Mouse (Mus musculus): Measurements from ENCODE around the gene Ptpra. TPM values are rescaled to one million over a fixed set of nuclear protein-coding genes. Genes with fewer than 3 reads are reported as not detected.
"Not testable (repeated sequence)": the region's sequence is repeated elsewhere in the genome, so short reads cannot be mapped to it uniquely, and the experiment has no call there.

Gene Ptpra
- polyA plus RNA-seq, 1 experiment from 2014 or later, result 129 TPM

DNA sequence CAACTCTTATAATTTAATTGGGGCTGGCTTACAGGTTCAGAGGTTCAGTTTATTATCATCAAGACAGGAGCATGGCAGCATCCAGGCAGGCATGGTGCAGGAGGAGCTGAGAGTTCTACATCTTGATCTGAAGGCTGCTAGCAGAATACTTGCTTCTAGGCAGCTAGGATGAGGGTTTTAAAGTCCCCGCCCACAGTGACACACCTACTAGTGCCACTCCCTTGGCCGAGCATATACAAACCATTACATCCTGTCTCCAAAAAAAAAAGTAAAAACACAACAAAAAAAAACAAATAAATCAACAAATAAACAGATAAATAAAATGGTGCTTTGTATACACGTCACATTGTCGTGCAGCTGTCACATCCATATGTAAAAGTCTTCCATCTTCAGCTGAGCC, 45.0 kb downstream of the Ptpra start:
- 81% methylated on average over 4 of the region's 4 CpGs for WGBS
- not testable (repeated sequence) for H3K27me3 ChIP-seq (replicated peaks); H3K4me2 ChIP-seq; H3K9me3 ChIP-seq (replicated peaks); H3K4me3 ChIP-seq (replicated peaks); H3K9ac ChIP-seq (replicated peaks); H3K36me3 ChIP-seq; ATAC-seq (ENCODE audit: low FRiP score)
- H3K27ac ChIP-seq (replicated peaks), result peak overlapping the region; percentile 63; the same call in 1 of the 2 replicates
- H3K4me1 ChIP-seq, result peaks cover 19% of the 10 kb centered on the region

DNA sequence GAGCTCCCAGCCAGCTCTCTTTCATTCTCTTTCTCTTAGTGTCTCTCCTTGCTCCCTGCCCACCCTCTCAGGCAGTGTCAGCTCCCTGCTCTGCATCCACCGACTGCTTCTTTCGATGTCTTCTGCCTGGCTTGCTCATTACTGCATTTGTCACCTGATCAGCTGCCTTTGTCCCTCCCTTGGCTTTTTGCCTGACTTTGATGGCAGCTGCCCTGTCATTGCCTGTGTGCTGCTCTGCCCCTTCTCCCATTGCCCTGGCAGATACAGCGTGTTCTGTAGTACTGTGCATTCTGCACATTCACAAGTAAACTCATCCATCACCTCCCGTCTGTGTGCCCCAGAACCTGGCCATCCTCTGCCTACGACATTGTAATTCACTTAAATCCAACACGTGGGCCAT, 46.0 kb downstream of the Ptpra start:
- H3K27me3 ChIP-seq (replicated peaks), result no peaks in the 10 kb centered on the region
- H3K27ac ChIP-seq (replicated peaks), result peak overlapping the region; percentile 63
- H3K9ac ChIP-seq (replicated peaks), result no peak overlapping the region
- ATAC-seq (ENCODE audit: low FRiP score), result peak; percentile 74
- no peak overlapping the region for H3K4me3 ChIP-seq (replicated peaks)
- H3K4me2 ChIP-seq, result no peak overlapping the region; the same call in 1 of the 2 replicates
- H3K9me3 ChIP-seq (replicated peaks), result no peaks in the 10 kb centered on the region
- no peaks in the 10 kb centered on the region for H3K36me3 ChIP-seq
- WGBS, result 15% methylated on average over 6 of the region's 6 CpGs
- peaks cover 15% of the 10 kb centered on the region for H3K4me1 ChIP-seq

DNA sequence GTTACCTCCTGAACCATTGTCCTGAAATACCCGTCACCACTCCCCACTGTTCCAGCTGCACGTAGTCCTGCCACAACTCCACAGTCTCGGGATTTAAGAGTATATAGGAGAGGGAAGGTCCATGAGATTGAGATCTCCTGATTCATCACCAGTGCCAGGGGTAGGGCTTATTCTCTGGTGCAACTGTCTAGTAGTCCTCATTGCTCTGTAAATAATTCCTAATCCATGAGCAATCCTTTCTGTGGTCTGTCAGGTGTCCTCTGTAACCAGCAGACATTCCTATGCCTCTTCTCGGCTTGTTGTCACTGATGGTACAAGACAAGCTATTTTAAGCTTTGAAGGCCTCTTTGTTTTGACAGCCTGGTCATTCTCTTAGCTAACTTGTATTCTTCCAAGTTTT, 46.9 kb downstream of the Ptpra start:
- Histone ChIP-seq H3K36me3 (no peaks in the 10 kb centered on the region), H3K4me2 (no peak overlapping the region), H3K9ac (replicated peaks) (no peak overlapping the region), H3K27ac (replicated peaks) (peak overlapping the region; percentile 63; the same call in 1 of the 2 replicates), H3K4me3 (replicated peaks) (no peak overlapping the region), H3K4me1 (peaks cover 12% of the 10 kb centered on the region), H3K9me3 (replicated peaks) (no peaks in the 10 kb centered on the region), H3K27me3 (replicated peaks) (no peaks in the 10 kb centered on the region)
- WGBS, result 46% methylated on average over 4 of the region's 4 CpGs
- ATAC-seq (ENCODE audit: low FRiP score), result no peak

DNA sequence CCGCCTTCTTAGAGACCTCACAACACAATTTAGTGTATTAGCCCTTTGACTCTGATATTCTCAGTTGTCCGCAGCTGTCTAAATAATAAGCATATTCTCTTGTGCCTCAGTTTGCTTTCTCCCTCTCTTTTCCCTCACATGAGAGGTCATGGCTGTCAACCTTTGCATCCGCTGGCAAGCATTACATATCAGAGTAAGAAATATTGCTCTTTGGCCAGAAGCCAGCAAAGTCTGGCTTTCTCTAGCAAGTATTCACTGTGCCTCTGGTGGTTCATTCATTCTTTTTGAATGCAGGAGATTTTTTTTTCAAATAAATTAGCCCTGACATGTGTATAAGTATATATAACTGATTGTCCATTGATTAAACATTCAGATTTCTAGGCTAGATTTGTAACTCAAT, 49.5 kb downstream of the Ptpra start:
- Histone ChIP-seq H3K9me3 (replicated peaks) (no peaks in the 10 kb centered on the region), H3K4me1 (peaks cover 12% of the 10 kb centered on the region), H3K36me3 (peaks cover 5% of the 10 kb centered on the region; the same call in 1 of the 2 replicates), H3K9ac (replicated peaks) (no peak overlapping the region), H3K4me3 (replicated peaks) (no peak overlapping the region), H3K27ac (replicated peaks) (no peak overlapping the region), H3K4me2 (no peak overlapping the region), H3K27me3 (replicated peaks) (no peaks in the 10 kb centered on the region)
- 67% methylated on average over 3 of the region's 3 CpGs for WGBS
- no peak for ATAC-seq (ENCODE audit: low FRiP score)

DNA sequence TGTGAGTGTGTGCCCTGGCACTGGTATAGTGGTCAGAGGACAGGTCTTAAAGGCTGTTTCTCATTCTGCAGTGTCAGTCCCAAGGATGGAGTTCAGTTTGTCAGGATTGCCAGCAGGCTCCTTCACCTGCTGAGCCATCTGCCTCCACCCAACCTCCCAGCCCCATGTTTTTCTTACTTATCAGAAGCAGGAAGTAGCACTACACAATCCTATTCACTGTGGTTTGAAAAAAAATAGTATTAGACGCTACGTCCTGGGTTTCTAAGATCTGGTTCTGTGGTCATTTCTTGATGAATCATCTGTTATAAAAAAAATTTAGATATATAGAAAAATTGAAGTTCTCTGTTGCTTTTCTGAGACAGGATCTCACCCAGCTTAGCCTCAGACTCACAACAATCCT, 51.5 kb downstream of the Ptpra start:
- Histone ChIP-seq H3K36me3 (peaks cover 11% of the 10 kb centered on the region), H3K27ac (replicated peaks) (no peak overlapping the region), H3K27me3 (replicated peaks) (no peaks in the 10 kb centered on the region), H3K9ac (replicated peaks) (no peak overlapping the region), H3K9me3 (replicated peaks) (no peaks in the 10 kb centered on the region), H3K4me2 (no peak overlapping the region), H3K4me1 (no peaks in the 10 kb centered on the region), H3K4me3 (replicated peaks) (no peak overlapping the region)
- 89% methylated on average over 2 of the region's 2 CpGs for WGBS
- ATAC-seq (ENCODE audit: low FRiP score), result no peak

GRCm38 (mm10) chr2:130511616-130512015, 61.5 kb downstream of the Ptpra start:
- H3K27ac ChIP-seq (replicated peaks); H3K27me3 ChIP-seq (replicated peaks); H3K4me3 ChIP-seq (replicated peaks); H3K4me2 ChIP-seq; H3K9ac ChIP-seq (replicated peaks); ATAC-seq (ENCODE audit: low FRiP score); H3K4me1 ChIP-seq; H3K9me3 ChIP-seq (replicated peaks): not testable (repeated sequence)
- over 99% methylated on average over 5 of the region's 5 CpGs for WGBS
- H3K36me3 ChIP-seq, result peaks cover 17% of the 10 kb centered on the region

GRCm38 (mm10) chr2:130513907-130514306, 63.8 kb downstream of the Ptpra start:
- Histone ChIP-seq H3K4me1 (no peaks in the 10 kb centered on the region), H3K4me3 (replicated peaks) (no peak overlapping the region), H3K9me3 (replicated peaks) (no peaks in the 10 kb centered on the region), H3K27me3 (replicated peaks) (no peaks in the 10 kb centered on the region), H3K36me3 (peaks cover 19% of the 10 kb centered on the region), H3K4me2 (no peak overlapping the region), H3K27ac (replicated peaks) (no peak overlapping the region), H3K9ac (replicated peaks) (no peak overlapping the region)
- ATAC-seq (ENCODE audit: low FRiP score), result no peak
- 97% methylated on average over 8 of the region's 8 CpGs for WGBS

DNA sequence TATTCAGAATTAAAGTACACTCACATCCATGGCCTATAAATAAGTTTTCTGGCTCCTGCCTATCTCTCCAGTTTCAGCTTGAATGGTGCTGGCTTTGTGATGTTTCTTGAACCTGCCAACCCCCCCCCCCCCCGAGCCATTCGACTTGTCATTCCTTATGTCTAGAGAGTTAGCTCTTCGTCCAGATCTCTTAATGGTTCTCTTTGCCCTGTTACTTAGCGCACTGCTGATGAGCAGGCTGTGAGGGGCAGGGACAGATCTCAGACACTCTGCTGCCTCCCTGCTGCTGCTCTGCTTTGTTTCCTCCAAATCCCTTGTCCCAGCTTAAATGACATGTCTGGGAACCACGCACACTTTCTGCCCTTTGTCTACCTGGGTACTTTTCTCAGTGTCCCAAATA, 65.7 kb downstream of the Ptpra start:
- 31% methylated on average over 5 of the region's 5 CpGs for WGBS
- no peaks in the 10 kb centered on the region for H3K4me1 ChIP-seq
- H3K9ac ChIP-seq (replicated peaks), result no peak overlapping the region
- ATAC-seq (ENCODE audit: low FRiP score), result no peak
- H3K4me3 ChIP-seq (replicated peaks), result no peak overlapping the region
- no peak overlapping the region for H3K4me2 ChIP-seq
- no peaks in the 10 kb centered on the region for H3K27me3 ChIP-seq (replicated peaks)
- H3K36me3 ChIP-seq, result peaks cover 29% of the 10 kb centered on the region
- no peaks in the 10 kb centered on the region for H3K9me3 ChIP-seq (replicated peaks)
- H3K27ac ChIP-seq (replicated peaks), result no peak overlapping the region

- no peak for ATAC-seq (ENCODE audit: low FRiP score)
- Histone ChIP-seq H3K27ac (replicated peaks) (no peak overlapping the region), H3K4me3 (replicated peaks) (no peak overlapping the region), H3K4me1 (no peaks in the 10 kb centered on the region), H3K9ac (replicated peaks) (no peak overlapping the region), H3K36me3 (peaks cover 67% of the 10 kb centered on the region), H3K27me3 (replicated peaks) (no peaks in the 10 kb centered on the region), H3K4me2 (no peak overlapping the region), H3K9me3 (replicated peaks) (no peaks in the 10 kb centered on the region)
- WGBS, result 98% methylated on average over 2 of the region's 2 CpGs
Measured at GRCm38 (mm10) chr2:130521927-130522326, 71.8 kb downstream of the Ptpra start.

DNA sequence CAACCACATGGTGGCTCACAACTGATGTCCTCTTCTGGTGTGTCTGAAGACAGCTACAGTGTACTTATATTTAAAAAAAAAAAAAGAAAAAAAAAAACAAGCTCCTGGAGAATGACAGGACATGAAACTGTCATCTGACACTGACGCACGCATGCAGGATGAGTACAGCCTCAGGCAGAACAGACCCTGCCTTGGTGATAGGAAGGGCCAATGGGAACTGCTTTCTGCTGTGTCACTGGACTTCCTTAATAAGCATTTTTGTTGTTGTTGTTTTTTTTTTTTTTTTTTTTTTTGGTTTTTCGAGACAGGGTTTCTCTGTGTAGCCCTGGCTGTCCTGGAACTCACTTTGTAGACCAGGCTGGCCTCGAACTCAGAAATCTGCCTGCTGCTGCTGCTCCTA, 75.4 kb downstream of the Ptpra start:
- not testable (repeated sequence) for ATAC-seq (ENCODE audit: low FRiP score); H3K4me1 ChIP-seq; H3K9me3 ChIP-seq (replicated peaks); H3K27ac ChIP-seq (replicated peaks); H3K9ac ChIP-seq (replicated peaks); H3K27me3 ChIP-seq (replicated peaks); H3K4me2 ChIP-seq; H3K4me3 ChIP-seq (replicated peaks)
- WGBS, result 84% methylated on average over 4 of the region's 4 CpGs
- peaks cover 52% of the 10 kb centered on the region for H3K36me3 ChIP-seq

- Histone ChIP-seq H3K36me3 (peaks cover 48% of the 10 kb centered on the region), H3K9ac (replicated peaks) (no peak overlapping the region), H3K4me2 (no peak overlapping the region), H3K4me3 (replicated peaks) (no peak overlapping the region), H3K4me1 (no peaks in the 10 kb centered on the region), H3K9me3 (replicated peaks) (no peaks in the 10 kb centered on the region), H3K27me3 (replicated peaks) (no peaks in the 10 kb centered on the region), H3K27ac (replicated peaks) (no peak overlapping the region)
- 84% methylated on average over 6 of the region's 6 CpGs for WGBS
- no peak for ATAC-seq (ENCODE audit: low FRiP score)
Measured at GRCm38 (mm10) chr2:130528457-130528856, 78.4 kb downstream of the Ptpra start.

DNA sequence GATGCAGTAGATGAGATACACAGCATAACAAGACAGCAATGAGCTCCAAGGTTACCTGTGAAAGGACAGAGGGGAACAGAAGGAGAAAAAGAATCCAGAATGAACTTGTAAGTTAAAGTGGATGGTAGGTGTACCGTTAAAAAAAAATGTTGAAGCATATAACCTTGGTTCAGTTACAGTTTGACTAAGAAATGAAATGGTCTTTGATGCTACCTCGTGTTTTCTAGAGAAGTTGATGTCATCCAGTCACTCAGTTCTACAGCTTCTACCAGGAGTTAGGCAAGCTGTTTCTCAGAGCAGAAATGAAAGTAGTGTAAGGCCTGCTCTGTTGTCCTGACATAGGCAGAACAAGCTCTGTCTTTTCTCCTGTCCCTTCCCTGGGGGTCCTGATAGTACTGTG, 79.2 kb downstream of the Ptpra start:
- no peak overlapping the region for H3K27ac ChIP-seq (replicated peaks)
- no peak for ATAC-seq (ENCODE audit: low FRiP score)
- no peak overlapping the region for H3K4me2 ChIP-seq
- H3K4me3 ChIP-seq (replicated peaks), result no peak overlapping the region
- WGBS, result 92% methylated on average over 2 of the region's 2 CpGs
- H3K9ac ChIP-seq (replicated peaks), result no peak overlapping the region
- no peaks in the 10 kb centered on the region for H3K27me3 ChIP-seq (replicated peaks)
- peaks cover 53% of the 10 kb centered on the region for H3K36me3 ChIP-seq
- no peaks in the 10 kb centered on the region for H3K4me1 ChIP-seq
- H3K9me3 ChIP-seq (replicated peaks), result no peaks in the 10 kb centered on the region

DNA sequence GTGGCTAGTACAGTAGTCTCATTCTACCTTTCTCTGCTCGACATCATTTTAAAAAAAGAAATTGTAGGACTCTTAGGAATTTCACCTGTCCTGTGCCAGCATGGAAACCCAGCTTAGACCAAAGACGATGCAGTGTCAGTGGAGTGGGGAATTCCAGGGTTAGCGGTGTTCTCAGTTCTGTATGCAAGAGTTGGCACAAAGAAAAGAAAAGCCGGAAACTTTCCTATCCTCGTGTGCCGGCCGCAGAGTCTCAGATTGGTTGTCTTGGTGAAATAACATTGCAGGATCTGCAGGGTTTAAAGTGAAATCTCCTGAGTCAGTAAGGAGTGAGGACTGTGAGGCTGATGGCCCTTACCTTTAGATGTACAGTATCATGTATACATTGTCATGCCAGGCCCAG, 79.8 kb downstream of the Ptpra start:
- Histone ChIP-seq H3K9me3 (replicated peaks) (no peaks in the 10 kb centered on the region), H3K9ac (replicated peaks) (no peak overlapping the region), H3K36me3 (peaks cover 56% of the 10 kb centered on the region), H3K4me3 (replicated peaks) (no peak overlapping the region), H3K4me2 (no peak overlapping the region), H3K4me1 (no peaks in the 10 kb centered on the region), H3K27ac (replicated peaks) (no peak overlapping the region), H3K27me3 (replicated peaks) (no peaks in the 10 kb centered on the region)
- ATAC-seq (ENCODE audit: low FRiP score), result no peak
- WGBS, result 88% methylated on average over 7 of the region's 7 CpGs
